Mouse (Mus musculus): ENCODE measurements around the gene Dnm2. TPM values are rescaled to one million over a fixed set of nuclear protein-coding genes. Genes with fewer than 3 reads are reported as not detected.

Gene Dnm2
- total RNA-seq, 2 experiments from 2014 or later: 87.1 to 92.7 TPM

DNA sequence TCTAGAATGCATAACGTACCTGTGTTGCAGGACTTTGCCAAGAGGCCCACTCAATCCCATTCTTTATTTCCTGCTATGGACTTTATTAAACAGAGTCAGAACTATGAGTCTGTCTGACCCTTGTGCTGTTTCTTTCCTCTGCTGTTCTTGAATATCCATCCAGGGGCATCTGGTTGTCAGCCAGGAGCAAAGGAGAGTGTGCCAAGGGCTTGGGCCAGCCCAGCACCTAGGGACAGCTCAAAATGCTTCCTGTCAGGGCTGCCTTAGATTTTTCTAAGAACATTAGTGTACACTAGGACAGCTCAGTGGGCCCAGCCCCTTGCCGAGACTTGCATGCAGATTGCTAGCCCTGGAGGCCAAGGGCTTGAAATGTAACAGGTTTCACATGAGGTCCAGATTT is 3.1 kb downstream of the Dnm2 start:
- intact Hi-C loops (cut with DNase I): loop anchor here (5.0 kb wide), 1 partner anchor 45 kb away; no protein-coding TSS in a partner anchor
- DNase-seq: peak; percentile 28

DNA sequence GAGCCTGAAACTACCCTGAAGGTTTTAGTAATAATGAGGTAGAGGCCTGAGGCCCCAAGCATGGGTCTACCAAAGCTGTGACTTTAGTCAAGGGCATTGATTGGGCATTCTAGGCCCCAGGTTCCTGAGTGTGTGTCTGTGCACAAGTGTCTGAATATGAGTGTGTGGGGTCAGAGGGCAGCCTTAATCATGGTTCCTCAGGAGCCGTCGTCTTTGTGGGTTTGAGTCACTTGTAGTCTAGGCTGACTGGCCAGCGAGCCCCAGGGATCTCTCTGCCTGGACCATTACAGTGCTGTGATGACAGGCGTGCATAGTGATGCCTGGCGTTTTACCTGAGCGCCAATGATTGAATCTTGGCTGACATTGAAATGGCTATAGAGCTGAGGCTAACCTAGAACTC is 3.5 kb downstream of the Dnm2 start:
- no peak for DNase-seq
- intact Hi-C loops (cut with DNase I): loop anchor here (5.0 kb wide), 1 partner anchor 44 kb away; no protein-coding TSS in a partner anchor

DNA sequence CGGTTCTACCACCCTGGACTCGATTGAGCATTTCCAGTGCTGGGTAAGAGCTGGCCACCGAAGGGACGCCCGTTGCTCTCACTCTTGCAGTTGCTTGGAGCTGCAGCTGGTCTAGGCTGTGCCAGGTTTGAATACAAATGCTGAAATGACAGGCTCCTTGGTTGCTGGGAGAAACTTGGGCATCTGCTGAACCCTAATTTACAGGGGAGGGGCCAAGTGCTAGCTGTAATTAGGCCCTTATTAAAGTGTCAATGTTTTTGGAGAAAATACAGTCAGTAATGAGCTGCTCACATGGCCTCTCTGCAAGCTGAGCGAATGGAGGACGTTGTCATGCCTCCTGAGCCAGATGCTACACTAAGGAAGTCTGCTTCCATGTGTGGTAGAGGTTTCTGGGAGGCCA is 6.0 kb downstream of the Dnm2 start:
- no peak for DNase-seq
- intact Hi-C loops (cut with DNase I): no loop called here

DNA sequence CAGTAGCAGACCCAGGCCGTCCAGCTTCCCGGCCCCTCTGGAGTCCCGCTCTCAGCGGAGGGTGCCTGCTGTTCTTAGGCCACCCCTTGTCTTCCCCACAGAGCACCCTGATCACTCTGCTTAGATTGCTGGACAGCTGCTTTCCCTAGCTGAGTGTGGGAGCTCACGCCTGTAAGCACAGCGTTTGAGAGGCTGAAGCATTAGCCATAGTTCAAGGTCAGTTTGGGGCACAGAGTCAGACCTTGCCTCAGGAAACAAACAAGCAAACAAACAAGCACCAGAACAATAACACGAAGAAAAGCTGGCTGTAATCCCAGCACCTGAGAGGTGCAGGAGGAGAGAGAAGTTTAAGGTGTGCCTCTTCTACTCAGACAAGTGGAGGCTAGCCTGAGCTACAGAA is 7.4 kb downstream of the Dnm2 start:
- intact Hi-C loops (cut with DNase I): no loop called here
- no peak for DNase-seq

DNA sequence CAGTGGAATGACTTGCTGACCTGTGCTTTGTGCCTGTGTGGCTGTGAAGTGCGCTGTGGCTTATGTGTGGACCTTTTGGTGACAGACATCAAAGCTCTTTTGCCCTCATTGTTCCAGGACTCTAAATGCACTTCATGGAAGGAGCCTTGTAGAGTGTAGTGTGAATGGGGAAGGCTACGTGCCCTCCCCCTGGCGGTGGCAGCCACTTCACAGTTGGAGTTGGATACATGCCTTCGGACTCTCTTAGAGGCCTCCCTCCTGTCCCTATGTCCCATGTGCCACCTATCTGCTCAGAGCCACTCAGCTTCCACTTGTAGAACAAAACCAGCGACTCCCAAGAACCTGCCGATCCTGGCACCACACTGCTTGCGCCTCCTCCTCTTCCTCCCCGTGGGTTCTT is 9.1 kb downstream of the Dnm2 start:
- intact Hi-C loops (cut with DNase I): no loop called here
- DNase-seq: peak; percentile 15

DNA sequence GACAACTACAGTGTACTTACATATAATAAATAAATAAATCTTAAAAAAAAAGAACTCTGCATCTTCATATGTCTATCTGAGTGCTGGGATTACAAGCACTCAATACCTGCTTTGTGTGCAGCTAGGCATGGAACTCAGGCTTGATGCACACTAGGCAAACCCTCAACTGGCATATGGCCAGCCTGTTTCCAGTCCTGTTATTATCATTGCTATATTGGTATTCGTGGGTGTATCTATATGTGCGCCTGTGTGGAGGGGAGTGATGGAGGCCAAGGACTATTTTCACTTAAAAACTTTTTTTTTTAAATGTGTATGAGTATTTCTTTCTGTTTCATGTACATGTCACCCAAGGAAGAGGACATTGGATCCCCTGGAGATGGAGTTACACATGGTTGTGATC is 9.7 kb downstream of the Dnm2 start:
- DNase-seq: no peak
- intact Hi-C loops (cut with DNase I): no loop called here

DNA sequence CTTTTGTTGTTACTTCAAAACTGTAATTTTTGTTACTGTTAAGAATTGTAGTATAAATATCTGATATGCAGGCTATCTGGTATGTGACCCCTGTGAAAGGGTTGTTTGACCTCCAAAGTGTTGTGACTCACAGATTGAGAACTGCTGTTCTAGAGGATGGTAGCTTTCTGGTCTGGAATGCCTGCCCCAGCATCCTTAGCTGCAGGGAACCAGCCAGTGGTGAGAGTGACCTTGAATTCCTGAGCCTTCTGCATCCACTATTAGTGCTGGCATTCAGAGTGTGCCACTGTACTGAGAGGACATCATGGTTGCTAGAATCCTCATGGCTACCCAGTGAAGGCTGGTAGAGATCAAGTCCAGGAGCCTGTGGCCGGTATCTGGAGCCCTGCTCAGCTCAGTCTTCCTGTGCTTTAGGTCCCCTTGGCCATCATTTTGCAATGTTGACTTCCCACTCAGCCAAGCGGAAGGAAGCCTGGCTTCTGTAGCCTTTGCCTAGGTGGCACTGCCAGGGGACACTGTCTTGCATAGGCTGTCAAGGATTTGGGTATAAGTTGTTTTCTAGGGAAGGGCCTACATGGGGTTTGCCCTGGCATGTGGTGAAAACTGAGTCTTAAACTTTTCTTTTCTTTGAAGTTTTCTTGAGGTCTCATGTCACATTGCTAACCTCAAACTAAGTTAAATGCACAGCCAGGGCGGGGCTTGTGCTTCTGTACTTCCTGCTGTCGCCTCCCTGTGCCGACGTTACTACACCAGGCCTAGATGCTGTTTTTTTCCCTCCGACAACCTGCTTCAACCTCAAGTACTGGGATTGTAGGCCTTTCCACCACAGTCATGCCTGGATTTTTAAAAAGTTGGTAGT is 11.3 kb downstream of the Dnm2 start:
- no peak for DNase-seq
- intact Hi-C loops (cut with DNase I): no loop called here

DNA sequence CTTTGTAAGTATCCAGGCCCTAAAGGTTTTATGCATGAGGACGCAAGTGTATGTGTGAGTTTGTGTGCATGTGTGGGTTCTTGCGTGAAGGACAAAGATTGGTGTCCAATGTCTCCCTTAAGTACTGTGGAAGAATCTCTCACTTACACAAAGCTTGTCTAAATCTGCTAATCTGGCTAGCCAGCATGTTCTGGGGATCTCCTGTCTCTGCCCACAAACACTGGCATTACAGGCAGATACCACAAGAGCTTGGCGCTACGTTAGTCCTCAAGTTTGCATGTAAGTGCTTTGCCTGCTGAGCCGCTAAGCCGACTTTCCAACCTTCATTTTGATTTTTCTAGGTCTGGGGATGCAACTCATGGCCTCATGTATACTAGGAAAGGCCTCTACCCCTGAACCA is 12.9 kb downstream of the Dnm2 start:
- no peak for DNase-seq
- intact Hi-C loops (cut with DNase I): no loop called here

DNA sequence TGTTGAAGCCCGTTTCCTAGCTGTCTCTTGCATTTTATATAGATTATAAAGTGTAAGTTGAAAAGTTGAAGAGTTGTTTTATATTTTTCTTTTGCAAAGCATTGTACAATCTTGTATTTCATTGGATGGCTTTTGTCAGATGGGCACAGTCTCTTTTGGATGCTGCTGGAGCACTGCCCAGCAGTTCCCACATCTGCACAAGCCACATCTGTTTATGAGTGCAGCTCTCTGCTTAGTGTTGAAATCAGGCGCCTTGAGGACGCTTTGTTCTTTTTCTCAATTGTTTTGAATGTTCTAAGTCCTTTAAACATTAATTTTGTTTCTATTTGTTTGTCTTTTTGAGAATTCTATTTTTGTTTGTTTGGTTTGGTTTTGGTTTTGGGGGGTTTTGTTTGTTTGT is 13.5 kb downstream of the Dnm2 start:
- no peak for DNase-seq
- intact Hi-C loops (cut with DNase I): no loop called here

DNA sequence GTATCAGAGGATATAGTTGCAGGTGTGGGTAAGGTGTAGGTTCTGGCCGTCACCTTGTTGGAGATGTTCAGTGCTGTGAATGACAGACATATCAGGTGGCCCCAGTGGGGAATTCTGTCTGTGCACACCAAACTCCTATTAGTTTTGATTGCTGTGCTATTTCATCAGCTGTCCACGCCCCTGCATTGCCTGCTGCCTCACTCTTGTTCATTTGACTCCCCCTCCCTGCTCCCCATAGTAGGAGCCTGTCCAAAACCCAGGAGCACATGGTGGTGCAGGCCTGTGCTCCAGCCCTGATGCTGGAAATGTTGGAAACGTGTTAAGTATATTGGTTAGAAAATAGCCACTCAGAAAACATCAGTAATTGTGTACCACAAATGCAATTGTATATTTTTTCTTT is 14.7 kb downstream of the Dnm2 start:
- intact Hi-C loops (cut with DNase I): no loop called here
- no peak for DNase-seq

DNA sequence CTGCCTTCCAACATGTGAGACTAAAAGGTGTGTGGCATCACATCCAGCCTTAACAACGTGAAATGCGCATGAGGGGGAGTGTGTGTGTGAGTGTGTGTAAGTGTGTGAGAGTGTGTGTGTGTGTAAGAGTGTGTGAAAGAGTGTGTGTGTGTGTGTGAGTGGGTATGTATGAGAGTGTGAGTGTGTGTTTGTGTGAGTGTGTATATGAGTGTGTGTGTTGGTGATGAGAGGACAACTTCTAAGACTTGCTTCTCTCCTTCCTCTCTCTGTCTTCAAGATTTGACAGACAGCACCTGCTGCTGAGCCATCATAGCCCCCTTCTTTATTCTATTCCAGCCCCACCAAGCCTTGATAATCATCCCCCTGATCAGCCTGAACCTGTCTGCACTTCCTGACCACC is 15.2 kb downstream of the Dnm2 start:
- no peak for DNase-seq
- intact Hi-C loops (cut with DNase I): no loop called here

DNA sequence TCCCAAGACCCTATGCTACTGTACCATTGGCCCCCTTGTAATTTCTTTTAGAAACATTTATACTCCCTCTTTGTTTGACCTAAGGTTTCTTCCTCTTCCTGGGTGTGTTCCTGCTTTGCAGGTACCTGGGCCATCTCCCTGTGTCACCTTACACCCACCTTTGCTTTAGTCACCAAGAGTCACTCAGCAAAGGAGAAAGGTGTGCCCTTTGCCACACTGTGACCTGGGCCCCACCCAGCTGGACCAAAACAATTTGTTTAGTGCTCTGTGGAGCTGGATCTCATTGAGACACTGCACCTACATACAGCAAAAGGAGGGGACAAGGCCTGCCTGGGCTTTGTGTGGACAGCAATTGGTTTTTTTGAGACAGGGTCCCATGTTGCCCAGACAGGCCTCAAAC is 15.7 kb downstream of the Dnm2 start:
- no peak for DNase-seq
- intact Hi-C loops (cut with DNase I): no loop called here

DNA sequence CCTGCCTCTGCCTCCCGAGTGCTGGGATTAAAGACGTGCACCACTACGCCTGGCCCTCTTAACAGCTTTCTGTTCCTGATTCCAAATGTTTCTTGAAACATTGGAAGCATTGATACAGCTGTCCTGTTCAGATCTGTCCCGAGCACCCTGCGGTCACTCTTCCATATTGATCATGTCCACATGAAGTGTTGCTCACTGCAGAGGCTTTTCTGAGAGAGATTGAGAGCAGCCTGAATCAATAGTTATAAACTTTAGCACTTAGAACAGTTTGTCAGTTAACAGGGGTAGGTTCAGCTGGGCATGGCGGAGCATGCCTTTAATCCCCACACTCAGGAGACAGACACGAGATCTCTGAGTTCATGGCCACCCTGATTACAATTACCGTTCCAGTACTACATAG is 19.1 kb downstream of the Dnm2 start:
- intact Hi-C loops (cut with DNase I): no loop called here
- no peak for DNase-seq

DNA sequence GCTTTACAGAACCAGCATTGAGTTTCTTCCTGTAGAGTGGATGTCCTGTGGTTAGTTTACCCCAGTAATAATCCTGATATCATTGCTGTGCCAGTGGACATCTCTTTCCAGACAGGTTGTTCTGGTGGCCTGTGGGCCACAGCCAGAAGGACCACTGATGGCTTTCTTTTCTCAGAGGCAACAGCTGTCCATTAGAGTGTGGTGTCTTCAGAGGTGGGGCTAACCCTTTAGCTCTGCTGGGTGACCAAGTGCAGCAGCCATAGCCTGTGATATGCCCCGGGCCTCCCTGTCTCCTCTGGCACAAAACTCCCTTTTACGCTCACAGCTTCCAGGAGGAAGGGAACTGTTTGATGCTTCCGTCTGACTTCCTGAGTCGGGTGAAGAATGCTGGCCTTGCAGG is 19.9 kb downstream of the Dnm2 start:
- DNase-seq: no peak
- intact Hi-C loops (cut with DNase I): no loop called here

DNA sequence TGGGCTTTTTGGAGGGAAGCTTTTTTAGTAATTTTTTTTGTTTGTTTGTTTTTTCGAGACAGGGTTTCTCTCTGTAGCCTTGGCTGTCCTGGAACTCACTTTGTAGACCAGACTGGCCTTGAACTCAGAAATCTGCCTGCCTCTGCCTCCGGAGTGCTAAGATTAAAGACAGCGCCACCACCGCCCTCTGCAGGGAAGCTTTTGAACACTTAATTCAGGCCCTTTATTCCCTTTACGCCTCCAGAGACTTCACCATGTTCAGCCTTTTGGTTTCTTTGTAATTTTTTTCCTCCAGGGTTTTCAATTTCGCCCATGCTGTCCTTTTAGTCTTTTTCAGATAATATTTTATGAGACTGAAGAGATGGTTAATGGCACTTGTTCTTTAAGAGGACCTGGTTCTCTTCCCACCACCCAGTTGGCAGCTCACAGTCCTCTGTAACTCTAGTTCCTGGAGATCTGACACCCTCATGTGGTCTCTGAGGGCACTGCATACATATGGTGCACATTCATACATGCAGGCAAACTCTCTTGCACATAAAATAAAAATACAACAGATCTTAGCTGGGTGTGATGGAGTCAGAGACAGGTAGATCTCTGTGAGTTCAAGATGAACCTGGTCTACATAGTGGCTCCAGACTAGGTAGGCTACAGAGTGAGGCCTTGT is 20.5 kb downstream of the Dnm2 start:
- no peak for DNase-seq
- intact Hi-C loops (cut with DNase I): no loop called here

DNA sequence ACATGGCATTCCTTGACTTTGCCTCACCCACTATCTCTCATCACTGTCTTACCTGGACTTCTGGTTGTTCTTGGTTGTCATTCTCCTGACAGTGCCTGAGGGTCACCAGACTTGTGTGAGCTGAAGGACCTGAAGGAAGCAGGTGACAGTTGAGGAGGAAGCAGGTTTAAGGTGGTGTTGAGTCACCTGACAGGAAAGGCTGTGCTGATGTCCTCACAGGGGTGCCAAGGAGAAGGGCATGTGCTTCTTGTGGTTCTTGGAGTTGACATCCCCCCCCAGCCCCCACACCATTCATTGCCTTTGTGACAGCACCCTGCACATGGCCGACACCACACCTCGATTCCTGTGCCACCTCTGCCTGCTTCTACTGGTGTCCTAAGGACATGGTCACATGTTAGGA is 23.1 kb downstream of the Dnm2 start:
- intact Hi-C loops (cut with DNase I): no loop called here
- no peak for DNase-seq

DNA sequence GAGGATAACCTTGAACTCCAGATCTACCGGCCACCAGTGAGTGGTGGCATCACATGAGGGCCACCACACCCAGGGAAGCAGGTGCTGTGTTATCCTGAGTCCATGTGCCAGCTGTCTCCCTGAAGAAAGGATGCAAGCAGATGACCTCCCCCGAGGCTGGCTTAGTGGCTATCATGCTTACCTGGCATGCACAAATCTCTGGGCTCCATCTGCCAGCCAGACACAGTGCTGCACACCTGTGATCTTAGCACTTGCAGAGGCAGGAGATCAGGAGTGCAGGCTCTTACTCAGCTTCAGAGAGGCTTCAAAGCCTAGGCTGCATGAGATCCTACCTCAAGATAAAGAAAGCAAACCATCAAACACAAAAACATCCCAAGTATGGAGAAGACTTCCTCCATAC is 25.0 kb downstream of the Dnm2 start:
- intact Hi-C loops (cut with DNase I): no loop called here
- no peak for DNase-seq

DNA sequence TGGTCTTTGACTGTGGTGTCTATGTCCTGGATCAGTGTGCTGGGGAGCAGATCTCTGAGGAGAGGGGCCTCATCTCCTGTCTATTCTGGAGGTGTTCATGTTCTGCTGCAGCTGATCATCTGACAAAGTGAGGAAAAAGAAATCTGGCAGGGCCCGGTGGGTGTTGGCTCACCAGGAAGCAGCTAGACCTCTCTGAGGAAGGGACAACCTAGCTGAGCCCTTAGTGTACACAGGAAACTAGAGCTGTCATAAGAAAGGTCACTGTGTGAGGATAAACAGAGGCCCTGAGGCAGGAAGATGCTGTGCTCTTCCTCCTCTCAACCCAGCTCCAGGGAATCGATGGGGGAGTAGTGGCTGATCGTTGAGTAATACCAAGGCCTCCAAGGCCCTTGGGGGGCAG is 25.6 kb downstream of the Dnm2 start:
- no peak for DNase-seq
- intact Hi-C loops (cut with DNase I): no loop called here

DNA sequence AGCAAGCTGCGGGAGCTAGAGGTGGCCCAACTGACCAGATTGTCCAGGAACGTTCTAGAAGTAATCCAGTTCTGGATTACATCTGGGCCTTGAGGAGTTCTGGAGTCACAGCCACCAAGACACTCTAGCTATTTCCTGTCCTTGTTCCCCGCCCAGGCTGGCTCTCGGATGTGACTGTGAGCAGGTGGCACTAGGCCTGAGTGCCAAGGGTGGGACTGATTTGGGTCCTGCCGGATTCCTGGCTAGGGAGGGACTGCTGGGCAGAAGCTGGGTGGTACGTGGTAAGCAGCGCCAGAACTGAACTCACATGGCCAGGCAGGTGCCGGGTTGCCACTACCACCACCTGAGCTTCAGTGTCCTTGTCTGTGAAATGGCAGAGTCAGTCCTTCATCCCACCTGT is 26.7 kb downstream of the Dnm2 start:
- DNase-seq: no peak
- intact Hi-C loops (cut with DNase I): no loop called here

DNA sequence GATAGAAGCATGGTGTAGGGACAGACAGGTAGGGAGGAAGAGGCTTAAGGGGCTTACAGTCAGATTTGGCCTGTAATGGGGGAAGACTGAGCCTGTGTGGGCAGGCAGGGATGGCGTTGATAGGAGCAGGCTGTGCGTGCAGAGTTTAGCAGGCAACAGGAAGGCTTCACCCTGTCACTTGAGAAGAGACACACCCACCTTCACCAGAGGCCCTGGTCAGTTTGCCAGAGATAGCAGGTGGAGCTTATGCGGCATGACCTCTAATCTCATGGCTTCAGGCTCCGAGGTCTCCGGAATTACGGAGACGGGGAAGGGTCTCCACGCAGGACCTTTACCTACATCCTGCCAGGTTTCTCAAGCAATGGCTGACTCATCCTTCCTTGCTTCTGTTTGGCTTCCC is 27.2 kb downstream of the Dnm2 start:
- DNase-seq: no peak
- intact Hi-C loops (cut with DNase I): no loop called here

DNA sequence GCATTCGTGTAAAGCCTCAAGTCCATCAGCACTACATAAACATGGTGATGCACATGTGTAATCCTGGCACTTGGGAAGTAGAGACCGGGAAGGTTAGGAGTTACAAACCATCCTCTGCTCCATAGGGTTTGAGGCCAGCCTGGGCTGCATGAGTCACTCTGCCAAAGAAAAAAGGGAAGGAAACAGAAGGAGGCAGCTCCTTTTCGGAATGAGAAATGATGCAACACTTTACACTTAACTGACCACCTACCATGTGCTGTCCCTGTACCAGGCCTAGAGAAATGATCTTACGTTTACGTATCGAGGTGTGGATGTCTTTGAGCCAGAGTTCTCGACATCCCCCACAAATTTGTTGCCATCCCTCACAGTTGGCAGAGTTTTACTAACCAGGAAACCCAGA is 28.3 kb downstream of the Dnm2 start:
- intact Hi-C loops (cut with DNase I): no loop called here
- DNase-seq: no peak

DNA sequence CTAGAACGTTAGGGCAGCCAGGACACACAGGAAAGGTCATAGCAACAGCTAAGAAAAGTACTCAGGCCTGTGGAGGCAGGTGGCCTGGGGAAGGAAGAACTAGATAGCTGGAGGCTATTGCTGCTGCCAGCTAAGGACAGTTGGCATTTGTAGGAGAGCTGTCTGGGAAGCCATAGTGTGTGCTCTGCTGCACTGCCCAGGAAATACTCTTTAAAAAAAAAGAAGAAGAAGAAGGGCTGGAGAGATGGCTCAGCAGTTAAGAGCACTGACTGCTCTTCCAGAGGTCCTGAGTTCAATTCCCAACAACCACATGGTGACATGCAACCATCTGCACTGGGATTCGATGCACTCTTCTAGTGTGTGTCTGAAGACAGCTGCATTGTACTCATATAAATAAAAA is 28.8 kb downstream of the Dnm2 start:
- intact Hi-C loops (cut with DNase I): no loop called here

DNA sequence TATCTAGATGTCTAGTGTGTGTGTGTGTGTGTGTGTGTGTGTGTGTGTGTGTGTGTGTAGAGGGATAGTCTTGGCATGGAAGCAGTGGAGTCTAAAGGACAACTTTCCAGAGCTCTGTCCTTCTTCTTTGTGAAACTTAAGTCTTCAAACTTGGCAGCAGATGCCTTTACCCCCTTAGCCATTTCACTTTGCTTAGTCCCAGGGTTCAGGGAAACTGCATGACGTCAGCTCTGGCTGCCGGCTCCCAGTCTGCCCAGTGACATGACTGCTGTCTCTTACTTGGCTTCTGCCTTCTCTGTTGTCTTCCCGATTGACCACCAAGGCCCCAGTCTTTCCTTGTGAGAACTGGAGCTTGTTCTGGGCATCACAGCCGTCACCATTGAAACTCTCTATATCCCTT is 29.8 kb downstream of the Dnm2 start:
- DNase-seq: no peak
- intact Hi-C loops (cut with DNase I): no loop called here

More for the DNA sequence above, 28.8 kb downstream of the Dnm2 start:
- no peak for DNase-seq
